Mouse (Mus musculus) embryo, embryonic 10 days (tissue): ENCODE results near the gene Mfn1.

Source experiments
- DNase-seq: peaks from one replicate; pipeline ENCODE4 v3.0.0-alpha.2; 2015; ENCODE audit warnings: low spot score

Gene Mfn1

GRCm38 (mm10) chr3:32611606-32612170 lies 82.4 kb downstream of the Mfn1 start:
- DNase-seq = no peak

- DNase-seq = no peak
Observed at GRCm38 (mm10) chr3:32614786-32615185, 85.5 kb downstream of the Mfn1 start.

DNA sequence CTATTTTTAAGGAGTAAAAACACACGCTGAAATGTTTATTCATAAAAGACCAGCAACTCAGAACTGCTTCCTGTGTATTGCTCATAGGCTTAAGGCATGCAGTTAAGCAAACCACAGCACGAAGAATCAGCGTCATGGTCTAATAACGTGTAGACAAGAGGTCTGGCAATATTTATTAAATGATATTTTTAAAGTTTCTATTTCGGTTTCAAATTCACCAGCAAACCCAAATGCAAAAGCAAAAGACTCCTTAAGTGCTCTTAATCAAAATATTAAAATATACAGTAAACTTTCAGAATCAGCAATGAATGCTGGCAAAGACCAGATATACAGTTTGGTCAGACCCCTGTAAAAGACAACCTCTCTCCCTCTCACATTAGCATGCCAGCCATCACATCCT lies 86.1 kb downstream of the Mfn1 start:
- no peak for DNase-seq

DNA sequence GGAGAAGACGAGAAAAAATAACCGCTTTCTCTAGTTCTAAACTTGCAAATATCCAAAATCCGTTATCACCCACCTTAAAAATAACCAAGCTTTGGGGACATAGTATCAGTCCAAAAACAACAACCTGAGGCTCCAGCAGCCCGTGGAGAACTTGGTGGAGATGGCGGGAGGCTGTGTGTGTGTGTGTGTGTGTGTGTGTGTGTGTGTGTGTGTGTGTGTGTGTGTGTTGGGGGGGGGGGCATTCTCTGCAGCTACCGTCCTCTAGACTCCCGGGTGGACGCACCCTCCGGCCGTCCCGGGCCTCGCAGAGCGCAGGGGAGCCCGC lies 86.7 kb downstream of the Mfn1 start:
- no peak for DNase-seq

DNA sequence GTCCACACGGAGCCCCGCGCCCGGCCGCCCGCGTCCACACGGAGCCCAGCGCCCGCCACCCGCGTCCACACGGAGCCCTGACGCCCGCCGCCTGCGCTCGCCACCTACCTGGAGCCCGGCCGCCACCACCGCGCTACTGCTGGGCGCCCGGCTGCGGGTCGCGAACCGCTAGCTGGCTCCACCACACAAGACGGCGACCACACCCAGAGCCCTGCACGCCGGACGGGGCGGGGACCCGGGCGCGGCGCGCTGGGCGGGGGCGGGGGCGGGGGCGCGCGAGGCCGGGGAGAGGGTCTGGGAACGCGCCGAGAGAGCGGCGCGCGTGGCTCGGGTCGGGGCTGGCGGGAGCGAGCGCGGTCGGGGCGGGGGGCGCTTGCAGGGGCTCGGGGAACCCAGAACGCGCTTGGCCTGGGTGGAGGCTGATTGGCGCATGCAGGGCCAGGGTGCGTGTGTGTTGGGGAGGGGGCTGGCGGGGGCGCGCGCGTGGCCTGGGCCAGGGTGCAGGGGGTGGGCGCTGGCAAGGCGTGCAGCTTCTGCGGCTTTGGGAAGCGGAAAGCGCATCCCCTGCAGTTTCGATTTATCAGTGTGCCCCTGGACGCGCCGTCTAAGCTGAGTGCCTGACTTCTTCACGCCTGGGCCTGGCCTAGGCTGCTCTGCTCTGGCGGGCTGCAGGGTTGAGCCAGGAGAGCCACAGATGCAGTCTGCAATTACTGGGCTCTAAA lies 87.2 kb downstream of the Mfn1 start, which contains the start of gene Gnb4:
Gnb4 (minus strand) TSS at position 255 of the 722 bp plus-strand sequence.
- peak; percentile 71 for DNase-seq

DNA sequence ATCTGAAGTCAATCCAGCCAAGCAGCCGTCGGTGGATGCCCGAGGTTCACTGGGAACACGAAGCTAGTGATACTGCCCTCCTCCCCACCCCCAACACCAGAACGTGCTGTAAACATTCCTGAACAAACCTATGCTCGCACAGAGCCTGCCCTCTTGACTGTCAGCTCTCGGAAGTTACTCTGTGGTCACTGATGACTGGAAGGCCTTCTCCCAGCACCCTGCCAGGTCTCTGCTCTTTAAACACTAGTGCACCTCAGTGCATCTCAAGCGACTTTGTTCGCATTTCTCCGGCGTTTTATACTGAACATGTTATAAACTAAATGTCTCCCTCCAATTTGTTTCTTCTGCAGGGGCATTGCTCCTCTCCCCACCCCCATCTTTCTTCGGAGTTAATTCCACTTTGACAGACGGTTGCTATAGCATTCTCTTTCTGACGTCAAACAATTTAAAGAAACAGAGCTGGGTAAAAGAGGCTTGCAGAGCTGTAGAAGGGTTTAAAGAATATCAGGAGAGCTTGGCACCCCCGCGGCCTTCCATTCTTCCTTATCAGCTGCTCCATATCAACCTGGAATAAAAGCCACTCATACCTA lies 87.9 kb downstream of the Mfn1 start:
- no peak for DNase-seq

GRCm38 (mm10) chr3:32621658-32622057 lies 92.4 kb downstream of the Mfn1 start:
- no peak for DNase-seq

DNA sequence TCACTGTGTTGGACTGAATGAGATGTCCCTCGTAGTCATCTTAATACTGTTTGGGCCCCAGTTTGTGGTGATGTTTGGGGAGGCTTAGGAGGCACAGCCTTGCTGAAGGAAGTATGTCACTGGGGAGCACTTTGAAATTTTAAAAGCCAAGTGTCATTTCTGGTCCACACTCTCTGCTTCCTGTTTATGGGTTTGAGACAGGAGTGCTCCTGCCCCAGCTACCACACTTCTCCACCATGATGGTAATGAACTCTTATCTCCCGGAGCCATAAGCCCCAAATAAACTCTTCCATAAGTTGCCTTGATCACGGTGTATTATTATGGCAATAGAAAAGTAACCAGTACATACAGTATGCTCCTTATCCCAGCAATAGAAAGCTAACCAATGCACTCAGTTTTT lies 92.8 kb downstream of the Mfn1 start:
- no peak for DNase-seq

DNA sequence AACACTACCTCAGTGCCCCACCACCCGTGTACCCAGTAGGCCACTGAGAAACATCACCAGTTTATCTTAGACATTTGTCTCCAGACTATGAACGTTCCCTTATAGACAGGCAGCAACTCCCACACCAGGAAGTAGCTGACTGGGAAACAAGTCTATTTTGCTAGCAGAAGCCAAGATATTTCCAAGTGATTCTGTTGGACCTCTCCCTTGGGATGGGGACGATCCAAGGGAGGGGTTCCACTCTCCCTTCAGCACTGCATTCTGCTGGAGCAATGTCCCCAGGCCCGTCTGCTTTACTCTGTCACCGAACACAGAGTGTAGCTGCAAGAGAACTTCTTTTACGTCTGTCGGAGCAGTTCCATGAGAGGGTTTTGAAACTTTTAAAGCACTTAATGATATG lies 98.9 kb downstream of the Mfn1 start:
- DNase-seq = no peak
